Mouse (Mus musculus) adrenal gland, postnatal 4 days (tissue): ENCODE data around the gene Usp29. TPM values are rescaled to one million over a fixed set of nuclear protein-coding genes. Genes with fewer than 3 reads are reported as not detected.

Source experiments
- DNase-seq, 2 experiments: peaks; one replicate each; pipeline ENCODE4 v3.0.0; 2021 to 2022; ENCODE audit warnings: low spot score in 2 of 2, mixed read lengths in 2 of 2
- total RNA-seq, 2 experiments: library from RNA; stranded (reverse); gene quantifications; 2 replicates each; pipeline ENCODE4 v1.2.3; 2021

The Usp29 gene
- total RNA-seq, 2 experiments from 2014 or later, result 8.3 to 8.5 TPM

DNA sequence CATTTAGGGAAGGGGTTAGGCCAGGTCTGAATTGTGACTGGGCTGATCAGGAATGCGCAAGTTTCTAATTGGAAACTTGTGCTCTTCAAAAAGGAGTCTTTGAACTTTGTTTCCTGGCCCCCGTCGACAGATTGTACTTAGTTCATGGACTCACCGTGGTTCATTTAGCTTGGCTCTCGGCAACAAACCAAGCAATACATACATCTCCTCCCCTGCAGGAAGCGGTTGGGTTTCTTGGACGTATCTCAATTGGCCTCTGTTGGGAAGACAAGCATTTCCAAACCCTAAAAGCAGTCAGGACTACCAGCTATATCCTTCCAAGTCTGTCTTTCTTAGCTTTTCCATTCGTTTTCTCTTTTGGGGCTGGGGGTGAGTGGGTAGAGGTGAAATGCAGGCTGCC, 84.6 kb downstream of the Usp29 start:
- DNase-seq, result no peak

- DNase-seq, result no peak
These were observed 86.5 kb downstream of the Usp29 start for GRCm38 (mm10) chr7:6816706-6817376.

- no peak for DNase-seq
These were observed 89.9 kb downstream of the Usp29 start for GRCm38 (mm10) chr7:6820296-6820695.

- no peak for DNase-seq
These were observed 92.3 kb downstream of the Usp29 start for GRCm38 (mm10) chr7:6822633-6823032.

- no peak for DNase-seq
These were observed 93.3 kb downstream of the Usp29 start for GRCm38 (mm10) chr7:6823673-6824072.

DNA sequence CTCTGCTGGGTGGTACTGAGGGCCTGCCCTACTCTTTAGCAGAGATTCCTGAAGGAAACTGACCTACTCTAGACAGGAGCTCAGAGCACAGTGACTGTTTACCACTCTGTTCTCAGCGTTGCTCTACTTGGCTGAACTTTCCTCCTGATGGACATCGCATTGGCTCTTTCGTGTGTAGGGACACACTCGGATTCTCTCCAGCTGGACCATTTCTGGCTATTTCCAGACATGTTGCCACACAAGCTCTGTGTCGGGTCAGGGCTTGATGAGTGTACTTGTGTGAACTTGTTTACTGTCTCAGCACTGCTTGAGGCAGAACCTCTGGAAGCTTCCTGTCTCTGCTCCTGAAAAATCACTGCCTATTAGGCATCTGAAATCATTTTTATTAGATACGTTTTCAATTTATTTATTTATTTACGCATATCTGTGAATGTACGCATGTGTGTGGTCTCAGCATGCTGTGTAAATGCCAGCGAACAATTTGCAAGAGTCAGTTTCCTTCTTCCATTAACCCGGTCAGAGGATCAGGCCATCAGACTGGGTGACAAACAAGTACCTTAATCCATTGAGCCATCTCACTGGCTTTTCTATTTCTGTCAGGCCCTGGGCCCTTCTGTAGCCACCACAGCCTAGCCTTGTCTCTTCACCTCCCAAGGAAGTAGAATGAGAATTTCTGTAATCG, 95.7 kb downstream of the Usp29 start:
- peak in 1 of 2 experiments; percentile 8 for DNase-seq

- no peak for DNase-seq
These were observed 98.8 kb downstream of the Usp29 start for GRCm38 (mm10) chr7:6829148-6829547.

GRCm38 (mm10) chr7:6834950-6835349, 104.6 kb downstream of the Usp29 start:
- no peak for DNase-seq

DNA sequence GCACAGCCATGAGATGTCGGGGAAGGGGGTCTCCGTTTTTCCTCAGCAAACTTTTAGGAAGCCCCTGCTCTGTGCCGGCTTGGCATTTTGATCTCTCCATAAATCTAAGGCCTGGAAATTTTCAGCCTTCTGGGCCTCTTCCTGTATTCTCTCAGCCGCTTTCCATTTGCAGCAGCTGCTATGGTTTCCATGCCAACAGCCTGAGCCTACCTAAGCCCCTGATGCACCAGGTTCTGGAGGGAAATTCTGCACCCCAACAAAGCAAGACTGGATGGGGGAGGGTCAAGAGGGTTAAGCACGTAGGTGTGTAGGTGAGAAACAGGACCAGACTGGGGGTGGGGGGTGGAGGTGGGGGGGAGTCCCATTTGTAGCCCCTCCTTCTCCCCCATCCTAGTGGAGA, 105.0 kb downstream of the Usp29 start:
- no peak for DNase-seq

GRCm38 (mm10) chr7:6837297-6837925, 107.0 kb downstream of the Usp29 start:
- no peak for DNase-seq

DNA sequence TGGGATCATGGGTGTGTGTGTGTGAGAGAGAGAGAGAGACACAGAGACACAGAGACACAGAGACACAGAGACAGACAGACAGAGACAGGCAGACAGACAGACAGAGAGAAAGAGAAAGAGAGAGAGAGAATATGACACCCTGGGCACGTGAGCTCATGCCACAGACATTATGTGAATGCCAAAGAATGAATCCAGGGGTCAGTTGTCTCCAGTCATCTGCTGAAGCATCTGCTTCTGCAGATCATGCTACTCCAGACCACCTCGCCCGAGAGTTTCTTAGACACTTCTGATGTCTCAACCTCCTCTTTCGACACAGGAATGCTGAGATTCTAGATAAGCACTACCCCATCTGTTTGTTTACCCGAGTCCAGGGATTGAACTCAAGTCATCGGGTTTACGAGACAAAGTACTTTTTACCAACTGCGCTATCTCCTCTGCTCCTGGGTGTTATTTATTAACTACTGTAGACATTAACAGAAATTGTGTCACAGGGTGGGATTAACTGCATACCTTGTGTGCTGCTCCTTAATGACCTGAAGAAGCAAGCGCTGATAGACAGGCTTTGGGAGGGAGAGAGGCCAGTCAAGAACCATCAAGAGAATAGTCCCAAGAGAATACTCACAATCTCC, 107.7 kb downstream of the Usp29 start:
- no peak for DNase-seq

- DNase-seq, result no peak
These were observed 110.5 kb downstream of the Usp29 start for GRCm38 (mm10) chr7:6840860-6841259.

DNA sequence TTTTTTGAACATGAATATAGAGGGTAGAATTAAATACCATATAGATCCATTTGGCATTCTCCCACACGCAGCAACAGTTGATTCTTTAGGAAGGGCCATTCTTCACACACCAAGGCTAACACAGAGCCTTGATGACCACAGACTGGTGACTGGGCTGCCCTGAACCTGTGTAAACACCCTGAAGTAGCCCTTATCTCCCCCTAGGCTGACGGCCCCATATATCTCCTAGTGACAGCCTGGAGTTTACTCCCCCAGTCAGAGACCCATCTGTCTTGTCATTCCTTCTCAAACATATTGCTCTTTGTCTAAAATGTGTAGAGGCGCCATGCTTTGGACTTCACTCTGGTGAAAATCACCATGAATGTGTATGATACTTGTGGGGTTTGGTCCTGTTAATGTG, 119.1 kb downstream of the Usp29 start:
- no peak for DNase-seq

- DNase-seq, result no peak
These were observed 119.9 kb downstream of the Usp29 start for GRCm38 (mm10) chr7:6850321-6850720.

- no peak for DNase-seq
These were observed 120.9 kb downstream of the Usp29 start for GRCm38 (mm10) chr7:6851256-6851655.

DNA sequence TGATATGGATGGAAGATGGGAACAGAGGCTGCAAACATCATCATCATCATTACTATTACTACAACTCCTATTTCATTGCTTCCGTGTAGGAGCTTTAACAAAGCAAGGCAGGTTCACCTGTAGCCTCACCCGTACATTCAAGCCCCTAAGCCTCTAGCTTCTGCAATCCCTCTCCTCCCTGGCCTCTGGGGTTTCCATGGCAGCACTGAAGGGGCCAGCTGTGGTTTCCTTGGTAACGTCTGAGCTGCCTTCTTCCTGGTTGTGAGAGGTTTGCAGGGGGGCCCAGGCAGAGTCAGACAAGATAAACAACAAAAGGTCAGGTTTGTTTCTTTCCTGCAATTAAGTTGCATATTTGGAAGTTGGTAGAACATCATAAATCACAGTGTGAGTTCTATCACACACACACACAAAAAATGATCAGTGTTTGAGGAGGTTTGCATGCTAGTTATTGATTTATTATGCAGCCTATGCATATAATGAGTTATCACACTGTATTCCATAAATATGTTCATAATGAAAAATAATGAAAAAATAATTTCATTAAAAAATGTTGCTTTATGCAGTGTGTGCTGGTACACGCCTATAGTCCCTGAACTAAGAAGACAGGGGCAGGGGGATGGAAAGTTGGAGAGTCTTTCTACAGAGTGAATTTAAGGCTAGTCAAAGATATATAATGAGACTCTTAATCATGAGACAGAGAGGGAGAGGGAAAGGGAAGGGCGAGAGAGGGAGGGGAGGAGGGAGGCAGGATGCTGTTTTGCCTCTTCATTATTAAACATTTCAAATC, 121.5 kb downstream of the Usp29 start:
- no peak for DNase-seq

DNA sequence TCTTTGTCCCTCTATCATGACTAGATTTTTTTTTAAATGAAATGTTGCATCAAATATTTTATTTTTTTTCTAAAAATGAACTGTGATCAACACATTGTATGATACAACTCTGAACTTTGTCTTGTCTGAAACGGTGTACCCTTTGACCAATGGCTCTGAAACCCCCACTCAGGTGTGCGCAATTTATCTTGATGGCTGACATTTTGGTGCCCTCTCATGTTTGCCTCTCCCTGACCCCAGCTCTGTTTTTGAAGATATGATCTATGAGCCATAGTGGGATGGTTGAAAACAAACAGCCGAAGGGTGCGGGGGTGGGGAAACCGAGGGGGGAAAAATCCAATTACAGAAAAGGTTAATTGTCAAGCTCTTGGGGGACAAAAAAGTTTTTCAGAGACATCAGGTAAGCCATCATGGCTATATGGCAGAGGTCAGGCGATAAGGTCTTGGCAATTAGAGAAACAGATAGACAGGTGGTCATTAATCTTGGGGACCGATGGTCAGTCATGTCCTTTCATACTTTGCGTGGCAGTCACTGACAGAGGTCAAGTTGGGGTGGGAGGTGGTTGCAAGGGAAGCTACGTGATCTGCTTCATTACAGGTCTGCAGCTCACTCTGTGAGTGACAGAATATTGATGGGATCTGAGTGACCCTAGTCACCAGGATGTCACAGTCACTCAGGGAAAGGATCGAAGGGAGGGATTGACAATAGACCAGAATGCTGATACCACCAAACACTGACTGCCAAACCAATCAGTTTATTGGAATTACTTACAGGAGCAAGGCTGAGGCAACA, 125.4 kb downstream of the Usp29 start:
- DNase-seq, result no peak

- DNase-seq, result no peak
These were observed 128.4 kb downstream of the Usp29 start for GRCm38 (mm10) chr7:6858694-6859270.

DNA sequence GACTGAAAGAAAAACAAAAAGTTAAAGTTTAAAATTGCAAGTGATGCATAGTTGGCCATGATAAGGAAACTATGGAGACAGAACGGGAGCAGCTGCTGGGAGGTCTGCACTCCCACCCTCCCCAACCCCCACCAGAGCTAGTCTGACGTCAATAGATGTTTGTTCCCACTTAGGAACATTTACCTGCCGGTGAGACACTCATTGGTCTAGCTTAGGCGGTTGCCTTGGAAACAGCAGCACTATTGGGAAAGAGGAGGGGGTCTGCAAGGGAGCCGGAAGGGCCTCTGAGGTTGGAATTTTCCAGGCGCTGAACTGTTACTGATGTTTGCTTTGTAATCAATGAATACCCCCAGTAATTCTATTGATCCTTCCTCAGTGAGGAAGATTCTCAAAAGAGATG, 130.3 kb downstream of the Usp29 start:
- no peak for DNase-seq

GRCm38 (mm10) chr7:6866351-6866750, 136.0 kb downstream of the Usp29 start:
- no peak for DNase-seq
